Mouse (Mus musculus) intestine, embryonic 15.5 days (tissue): ENCODE measurements at regions not wholly inside any gene's neighbourhood (a gene's known extent, or its start where the extent isn't known, plus 50 kb on each side); places are given as distances from the start of the nearest gene placed in this dataset.
A peak's percentile ranks its signal among the peaks of the same experiment; 100 is the strongest.

Source experiments
- ATAC-seq: fragments of 200-750 bp; cut with Nextera tagmentation; 2 replicates; pipeline ENCODE4 v1.8.0; 2017; ENCODE audit warnings: moderate TSS enrichment, moderate library complexity
- H3K27ac ChIP-seq: fragments of 300-500 bp; sonication (generic); 2 replicates; pipeline ENCODE4 v1.5.1; 2015; ENCODE audit warnings: mild to moderate bottlenecking, inconsistent platforms
- H3K27me3 ChIP-seq: fragments of 300-500 bp; sonication (generic); replicated peaks from 2 replicates; pipeline ENCODE4 v1.6.1; 2015; ENCODE audit warnings: inconsistent platforms
- H3K36me3 ChIP-seq: fragments of 300-500 bp; sonication (generic); 2 replicates; pipeline ENCODE4 v1.6.1; 2015; ENCODE audit warnings: inconsistent platforms
- H3K4me1 ChIP-seq: fragments of 300-500 bp; sonication (generic); replicated peaks from 2 replicates; pipeline ENCODE4 v1.6.1; 2015; ENCODE audit warnings: inconsistent platforms
- H3K4me2 ChIP-seq: fragments of 300-500 bp; sonication (generic); replicated peaks from 2 replicates; pipeline ENCODE4 v1.6.1; 2015; ENCODE audit warnings: mild to moderate bottlenecking, inconsistent platforms
- H3K4me3 ChIP-seq: fragments of 300-500 bp; sonication (generic); replicated peaks from 2 replicates; pipeline ENCODE4 v1.5.1; 2015; ENCODE audit warnings: inconsistent platforms
- H3K9ac ChIP-seq: fragments of 300-500 bp; sonication (generic); 2 replicates; pipeline ENCODE4 v1.6.1; 2015; ENCODE audit warnings: inconsistent platforms
- H3K9me3 ChIP-seq: fragments of 300-500 bp; sonication (generic); 2 replicates; pipeline ENCODE4 v1.6.1; 2016; ENCODE audit warnings: inconsistent platforms
- WGBS: fragments of 180-500 bp; shearing (Covaris S2); methylation state at CpG from one replicate; pipeline ENCODE4 v1.1.7; 2015; 5-methylcytosine and 5-hydroxymethylcytosine counted together

GRCm38 (mm10) chr17:50451606-50452005, 57.6 kb upstream of the Plcl2 start:
- ATAC-seq = no peak
- WGBS = 74% methylated on average over 3 of the region's 3 CpGs
- no peak overlapping the region for H3K4me3 ChIP-seq
- no peaks in the 10 kb centered on the region for H3K36me3 ChIP-seq
- H3K9me3 ChIP-seq = no peaks in the 10 kb centered on the region
- H3K27ac ChIP-seq = no peak overlapping the region
- H3K9ac ChIP-seq = no peak overlapping the region
- H3K27me3 ChIP-seq = no peaks in the 10 kb centered on the region
- no peaks in the 10 kb centered on the region for H3K4me1 ChIP-seq
- H3K4me2 ChIP-seq = no peak overlapping the region

GRCm38 (mm10) chr17:50453524-50453923, 55.7 kb upstream of the Plcl2 start:
- Histone ChIP-seq H3K9ac (no peak overlapping the region), H3K27ac (no peak overlapping the region), H3K36me3 (no peaks in the 10 kb centered on the region), H3K9me3 (no peaks in the 10 kb centered on the region), H3K4me1 (no peaks in the 10 kb centered on the region), H3K4me2 (no peak overlapping the region), H3K4me3 (no peak overlapping the region), H3K27me3 (no peaks in the 10 kb centered on the region)
- no peak for ATAC-seq

- no peak overlapping the region for H3K4me3 ChIP-seq
- no peak overlapping the region for H3K27ac ChIP-seq
- no peak for ATAC-seq
- WGBS = 68% methylated on average over 5 of the region's 5 CpGs
- H3K4me1 ChIP-seq = no peaks in the 10 kb centered on the region
- no peak overlapping the region for H3K4me2 ChIP-seq
- no peaks in the 10 kb centered on the region for H3K9me3 ChIP-seq
- H3K36me3 ChIP-seq = no peaks in the 10 kb centered on the region
- H3K27me3 ChIP-seq = no peaks in the 10 kb centered on the region
- H3K9ac ChIP-seq = no peak overlapping the region
Observed at GRCm38 (mm10) chr17:50453956-50454355, 55.2 kb upstream of the Plcl2 start.

- no peaks in the 10 kb centered on the region for H3K36me3 ChIP-seq
- no peak for ATAC-seq
- H3K4me1 ChIP-seq = no peaks in the 10 kb centered on the region
- WGBS = 83% methylated on average over 5 of the region's 5 CpGs
- H3K4me3 ChIP-seq = no peak overlapping the region
- H3K9me3 ChIP-seq = no peaks in the 10 kb centered on the region
- H3K27ac ChIP-seq = no peak overlapping the region
- no peak overlapping the region for H3K9ac ChIP-seq
- H3K27me3 ChIP-seq = no peaks in the 10 kb centered on the region
- H3K4me2 ChIP-seq = no peak overlapping the region
Observed at GRCm38 (mm10) chr17:50454917-50455316, 54.3 kb upstream of the Plcl2 start.

- Histone ChIP-seq H3K27me3 (no peaks in the 10 kb centered on the region), H3K4me3 (no peak overlapping the region), H3K36me3 (no peaks in the 10 kb centered on the region), H3K4me1 (no peaks in the 10 kb centered on the region), H3K27ac (no peak overlapping the region), H3K9me3 (no peaks in the 10 kb centered on the region), H3K9ac (no peak overlapping the region), H3K4me2 (no peak overlapping the region)
- ATAC-seq = no peak
- WGBS = 85% methylated on average over 10 of the region's 10 CpGs
Observed at GRCm38 (mm10) chr17:50455719-50456118, 53.5 kb upstream of the Plcl2 start.

- peak; percentile 86 for ATAC-seq
- H3K27ac ChIP-seq = no peak overlapping the region
- no peak overlapping the region for H3K9ac ChIP-seq
- H3K9me3 ChIP-seq = no peaks in the 10 kb centered on the region
- no peaks in the 10 kb centered on the region for H3K27me3 ChIP-seq
- H3K4me1 ChIP-seq = no peaks in the 10 kb centered on the region
- no peak overlapping the region for H3K4me3 ChIP-seq
- 65% methylated on average over 6 of the region's 6 CpGs for WGBS
- H3K4me2 ChIP-seq = no peak overlapping the region
- H3K36me3 ChIP-seq = no peaks in the 10 kb centered on the region
Observed at GRCm38 (mm10) chr17:50457053-50457697, 52.0 kb upstream of the Plcl2 start.

GRCm38 (mm10) chr17:50458232-50458631, 51.0 kb upstream of the Plcl2 start:
- no peak overlapping the region for H3K4me3 ChIP-seq
- H3K9ac ChIP-seq = no peak overlapping the region
- ATAC-seq = no peak

More at GRCm38 (mm10) chr17:50458232-50458631, 51.0 kb upstream of the Plcl2 start:
- Histone ChIP-seq H3K4me2 (no peak overlapping the region), H3K27me3 (no peaks in the 10 kb centered on the region), H3K36me3 (no peaks in the 10 kb centered on the region), H3K4me1 (no peaks in the 10 kb centered on the region), H3K27ac (no peak overlapping the region), H3K9me3 (no peaks in the 10 kb centered on the region)
- WGBS = 74% methylated on average over 4 of the region's 4 CpGs
